Mouse (Mus musculus) MEL (cell line): ENCODE measurements around the gene Fndc7. TPM values are rescaled to one million over a fixed set of nuclear protein-coding genes. Genes with fewer than 3 reads are reported as not detected.
A peak's percentile ranks its signal among the peaks of the same experiment; 100 is the strongest.

Experiments
- DNase-seq: peaks from one replicate; pipeline ENCODE4 v3.0.0; 2011; ENCODE audit warnings: low read depth, low spot score
- H3K27ac ChIP-seq: 2 replicates; pipeline ENCODE4 v1.5.1; 2012; ENCODE audit warnings: low read depth, mild to moderate bottlenecking, control low read depth, low read length, moderate library complexity; ENCODE audit not compliant: control insufficient read depth
- H3K27me3 ChIP-seq, 2 experiments: fragments of 150-350 bp in 1 of 2; sonication (generic) in 1 of 2; 2 replicates each; pipeline ENCODE4 v1.6.1; 2012; ENCODE audit warnings: low read length in 2 of 2, mild to moderate bottlenecking in 2 of 2, improper control_type of control experiment in 1 of 2, moderate library complexity in 1 of 2; ENCODE audit not compliant: insufficient read depth in 2 of 2, control insufficient read depth in 1 of 2
- H3K36me3 ChIP-seq, 2 experiments: 2 replicates each; pipeline ENCODE4 v1.6.1; 2012 to 2014; ENCODE audit warnings: low read length in 2 of 2, improper control_type of control experiment in 1 of 2, inconsistent platforms in 1 of 2, mild to moderate bottlenecking in 1 of 2; ENCODE audit not compliant: insufficient read depth in 2 of 2, control insufficient read depth in 1 of 2
- H3K4me1 ChIP-seq, 2 experiments: fragments of 150-350 bp in 1 of 2; sonication (generic) in 1 of 2; 2 replicates each; pipeline ENCODE4 v1.6.1; 2012; ENCODE audit warnings: low read length in 2 of 2, improper control_type of control experiment in 1 of 2, mild to moderate bottlenecking in 1 of 2; ENCODE audit not compliant: insufficient read depth in 2 of 2, control insufficient read depth in 1 of 2
- H3K4me3 ChIP-seq, 2 experiments: fragments of 150-350 bp in 1 of 2; sonication (generic) in 1 of 2; 2 replicates each; pipeline ENCODE4 v1.5.1; 2012; ENCODE audit warnings: low read depth in 2 of 2, low read length in 2 of 2, mild to moderate bottlenecking in 2 of 2, moderate library complexity in 2 of 2, control low read depth in 1 of 2, improper control_type of control experiment in 1 of 2; ENCODE audit not compliant: control insufficient read depth in 1 of 2, insufficient read depth in 1 of 2
- H3K79me2 ChIP-seq: 2 replicates; pipeline ENCODE4 v1.6.1; 2012; ENCODE audit warnings: mild to moderate bottlenecking, low read length, moderate library complexity; ENCODE audit not compliant: control insufficient read depth, poor library complexity, insufficient read depth
- H3K9ac ChIP-seq: 2 replicates; pipeline ENCODE4 v1.6.1; 2012; ENCODE audit warnings: low read depth, mild to moderate bottlenecking, control low read depth, low read length, moderate library complexity; ENCODE audit not compliant: control insufficient read depth, poor library complexity, severe bottlenecking
- H3K9me3 ChIP-seq: fragments of 150-350 bp; sonication (generic); replicated peaks from 2 replicates; pipeline ENCODE4 v1.6.1; 2012; ENCODE audit warnings: mild to moderate bottlenecking, low read length, improper control_type of control experiment, moderate library complexity; ENCODE audit not compliant: insufficient read depth
- BHLHE40 ChIP-seq: IDR thresholded peaks from 2 replicates; pipeline ENCODE4 v1.6.1; 2012; ENCODE audit warnings: low read depth, mild to moderate bottlenecking, inconsistent platforms, low read length, improper control_type of control experiment, borderline replicate concordance
- CHD1 ChIP-seq: IDR thresholded peaks from 2 replicates; pipeline ENCODE4 v1.6.1; 2012; ENCODE audit warnings: low read depth, mild to moderate bottlenecking, inconsistent platforms, low read length, improper control_type of control experiment
- CHD2 ChIP-seq: IDR thresholded peaks from 2 replicates; pipeline ENCODE4 v1.6.1; 2011; ENCODE audit warnings: low read length, improper control_type of control experiment
- CTCF ChIP-seq, 3 experiments: IDR thresholded peaks in 2 of 3; conservative IDR thresholded peaks in 1 of 3; 2 replicates each; pipeline ENCODE4 v1.5.1; 2011 to 2012; ENCODE audit warnings: low read length in 3 of 3, low read depth in 2 of 3, mild to moderate bottlenecking in 2 of 3, improper control_type of control experiment in 1 of 3, inconsistent platforms in 1 of 3, mixed read lengths in 1 of 3, moderate library complexity in 1 of 3; ENCODE audit not compliant: control insufficient read depth in 1 of 3, insufficient read depth in 1 of 3, poor library complexity in 1 of 3, severe bottlenecking in 1 of 3
- E2F4 ChIP-seq: IDR thresholded peaks from 2 replicates; pipeline ENCODE4 v1.6.1; 2011; ENCODE audit warnings: low read depth, low read length, improper control_type of control experiment, borderline replicate concordance
- ELF1 ChIP-seq: IDR thresholded peaks from 2 replicates; pipeline ENCODE4 v1.6.1; 2014; ENCODE audit warnings: low read depth, mild to moderate bottlenecking, inconsistent platforms, low read length, improper control_type of control experiment, moderate library complexity
- JUND ChIP-seq: IDR thresholded peaks from 2 replicates; pipeline ENCODE4 v1.6.1; 2011; ENCODE audit warnings: low read depth, mild to moderate bottlenecking, improper control_type of control experiment, low read length
- KAT2A ChIP-seq: conservative IDR thresholded peaks from 2 replicates; pipeline ENCODE4 v1.6.1; 2012; ENCODE audit warnings: low read depth, low read length, improper control_type of control experiment, inconsistent platforms
- MAX ChIP-seq: IDR thresholded peaks from 2 replicates; pipeline ENCODE4 v1.6.1; 2011; ENCODE audit warnings: low read length, improper control_type of control experiment
- MXI1 ChIP-seq: IDR thresholded peaks from 2 replicates; pipeline ENCODE4 v1.6.1; 2011; ENCODE audit warnings: mild to moderate bottlenecking, low read depth, low read length, improper control_type of control experiment
- MYB ChIP-seq: IDR thresholded peaks from 2 replicates; pipeline ENCODE4 v1.6.1; 2011; ENCODE audit warnings: mild to moderate bottlenecking, low read depth, low read length, improper control_type of control experiment
- MYC ChIP-seq: IDR thresholded peaks from 2 replicates; pipeline ENCODE4 v1.6.1; 2011; ENCODE audit warnings: low read depth, mild to moderate bottlenecking, low read length, improper control_type of control experiment, moderate library complexity
- NRF1 ChIP-seq: IDR thresholded peaks from 2 replicates; pipeline ENCODE4 v1.6.1; 2014; ENCODE audit warnings: low read depth, mild to moderate bottlenecking, inconsistent platforms, low read length, improper control_type of control experiment, moderate library complexity; ENCODE audit not compliant: poor library complexity, insufficient read depth, severe bottlenecking
- POLR2A ChIP-seq, 2 experiments: IDR thresholded peaks; 2 replicates each; pipeline ENCODE4 v1.6.1; 2011 to 2012; ENCODE audit warnings: low read length in 2 of 2, mild to moderate bottlenecking in 2 of 2, control low read depth in 1 of 2, improper control_type of control experiment in 1 of 2, low read depth in 1 of 2, moderate library complexity in 1 of 2; ENCODE audit not compliant: control insufficient read depth in 1 of 2, insufficient read depth in 1 of 2, poor library complexity in 1 of 2
- POLR2AphosphoS2 ChIP-seq: IDR thresholded peaks from 2 replicates; pipeline ENCODE4 v1.6.1; 2011; ENCODE audit warnings: low read length, improper control_type of control experiment
- POLR2AphosphoS5 ChIP-seq: IDR thresholded peaks from 2 replicates; pipeline ENCODE4 v1.6.1; 2012; ENCODE audit warnings: low read depth, borderline replicate concordance, mild to moderate bottlenecking, inconsistent platforms, low read length, moderate library complexity, mixed read lengths
- RAD21 ChIP-seq: IDR thresholded peaks from 2 replicates; pipeline ENCODE4 v1.6.1; 2011; ENCODE audit warnings: mild to moderate bottlenecking, low read depth, low read length, improper control_type of control experiment
- RCOR1 ChIP-seq: IDR thresholded peaks from 2 replicates; pipeline ENCODE4 v1.6.1; 2012; ENCODE audit warnings: low read depth, mild to moderate bottlenecking, inconsistent platforms, low read length, improper control_type of control experiment
- SIN3A ChIP-seq: IDR thresholded peaks from 2 replicates; pipeline ENCODE4 v1.6.1; 2012; ENCODE audit warnings: low read length, improper control_type of control experiment, inconsistent platforms
- TBP ChIP-seq: IDR thresholded peaks from 2 replicates; pipeline ENCODE4 v1.8.0; 2011; ENCODE audit warnings: low read depth, low read length, improper control_type of control experiment
- UBTF ChIP-seq: IDR thresholded peaks from 2 replicates; pipeline ENCODE4 v1.6.1; 2012; ENCODE audit warnings: low read depth, mild to moderate bottlenecking, inconsistent platforms, low read length, improper control_type of control experiment, moderate library complexity, borderline replicate concordance; ENCODE audit not compliant: insufficient read depth
- USF2 ChIP-seq, 2 experiments: IDR thresholded peaks; 2 replicates each; pipeline ENCODE4 v1.6.1; 2011 to 2012; ENCODE audit warnings: improper control_type of control experiment in 2 of 2, low read length in 2 of 2, borderline replicate concordance in 1 of 2, inconsistent platforms in 1 of 2, low read depth in 1 of 2, mild to moderate bottlenecking in 1 of 2; ENCODE audit not compliant: insufficient read depth in 1 of 2
- ZC3H11A ChIP-seq: IDR thresholded peaks from 2 replicates; pipeline ENCODE4 v1.6.1; 2012; ENCODE audit warnings: low read depth, mild to moderate bottlenecking, inconsistent platforms, low read length, improper control_type of control experiment
- ZNF384 ChIP-seq: IDR thresholded peaks from 2 replicates; pipeline ENCODE4 v1.6.1; 2012; ENCODE audit warnings: low read depth, mild to moderate bottlenecking, inconsistent platforms, low read length, improper control_type of control experiment
- polyA plus RNA-seq, 2 experiments: library from polyadenylated mRNA; stranded (reverse) in 1 of 2; unstranded in 1 of 2; fragments of >175 nt in 1 of 2; fragments of >200 nt in 1 of 2; gene quantifications; 2 replicates each; pipeline versions ENCODE4 v1.2.1 to v1.2.4; 2012; ENCODE audit warnings: low replicate concordance in 2 of 2, low read depth in 1 of 2; ENCODE audit not compliant: insufficient read length in 2 of 2, insufficient read depth in 1 of 2, missing spikeins in 1 of 2
- total RNA-seq: library from RNA; depleted of rRNA; stranded (reverse); fragments of 300-350 nt; gene quantifications from 2 replicates; pipeline ENCODE4 v1.2.3, GENCODE M21; 2012

The Fndc7 gene
- total and polyA plus RNA-seq, 3 experiments = 0.13 TPM; not detected in 2

DNA sequence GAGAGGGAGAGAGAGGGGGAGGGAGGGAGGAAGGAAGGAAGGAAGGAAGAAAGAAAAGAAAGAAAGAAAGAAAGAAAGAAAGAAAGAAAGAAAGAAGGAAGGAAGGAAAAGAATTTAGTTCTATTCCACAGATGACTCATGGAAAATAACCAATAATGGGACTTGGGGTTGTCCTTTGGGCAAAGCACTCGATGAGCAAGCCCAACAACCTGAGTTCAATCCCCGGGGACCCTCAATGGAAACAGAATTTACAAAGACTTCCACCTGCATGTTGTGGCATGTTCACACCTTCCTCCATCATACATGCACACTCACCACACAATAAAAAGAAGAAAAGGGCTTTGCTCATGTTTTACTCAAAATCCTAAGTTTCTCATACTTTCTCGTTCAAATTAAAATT lies 22.4 kb downstream of the Fndc7 start:
- Histone ChIP-seq H3K27me3 (peaks cover 2 to 3% of the 10 kb centered on the region in 2 experiments; a peak in 2 of 4 replicates), H3K79me2 (no peaks in the 10 kb centered on the region)
- no peak for TF ChIP-seq CHD2
- no peak for TF ChIP-seq TBP
- no peak for TF ChIP-seq MAX
- no peak for TF ChIP-seq USF2 (IDR thresholded peaks at IDR 0.05; ENCODE audit: borderline replicate concordance in 1 of 2, insufficient read depth in 1 of 2, low read depth in 1 of 2, low read length in 2 of 2)
- no peak for TF ChIP-seq POLR2AphosphoS5
- no peak for TF ChIP-seq MYC
- TF ChIP-seq UBTF = no peak
- TF ChIP-seq MYB = no peak
- TF ChIP-seq POLR2AphosphoS2 = no peak
- TF ChIP-seq E2F4 = no peak
- TF ChIP-seq NRF1 = no peak
- TF ChIP-seq, all 39 proteins: peak for 0
- Histone ChIP-seq H3K9ac (no peak overlapping the region), H3K9me3 (no peaks in the 10 kb centered on the region; the same call in 1 of the 2 replicates), H3K36me3 (no peaks in the 10 kb centered on the region), H3K4me3 (no peak overlapping the region), H3K27ac (no peak overlapping the region), H3K4me1 (no peaks in the 10 kb centered on the region)
- no peak for DNase-seq

DNA sequence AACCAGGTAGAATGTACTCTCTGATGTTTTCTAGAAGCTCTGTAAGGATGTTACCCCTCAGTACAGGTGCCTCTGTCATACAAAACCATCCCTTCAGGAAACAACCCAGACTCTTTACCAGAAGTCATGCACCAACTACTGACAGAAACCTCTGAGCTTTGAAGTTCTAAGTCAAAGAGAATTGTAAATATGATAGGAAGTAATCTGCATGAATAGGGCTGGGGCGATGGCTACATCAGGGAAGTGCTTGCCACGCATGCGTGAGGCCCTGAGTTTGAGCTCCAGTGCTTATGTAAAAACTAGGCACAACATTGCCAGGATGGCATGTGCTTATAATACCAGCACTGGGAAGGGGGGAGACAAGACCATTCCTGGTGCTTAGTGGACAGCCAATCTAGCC lies 24.1 kb downstream of the Fndc7 start:
- H3K4me1 ChIP-seq = no peaks in the 10 kb centered on the region
- peaks cover 0 to 2% of the 10 kb centered on the region in 2 experiments; a peak in 1 of 4 replicates for H3K36me3 ChIP-seq
- H3K9ac ChIP-seq = no peak overlapping the region
- no peaks in the 10 kb centered on the region; the same call in 1 of the 2 replicates for H3K9me3 ChIP-seq
- no peak for TF ChIP-seq ELF1
- TF ChIP-seq BHLHE40 = no peak
- H3K27ac ChIP-seq = no peak overlapping the region
- H3K79me2 ChIP-seq = no peaks in the 10 kb centered on the region
- DNase-seq = no peak
- peaks cover 2 to 3% of the 10 kb centered on the region in 2 experiments; a peak in 1 of 4 replicates for H3K27me3 ChIP-seq
- H3K4me3 ChIP-seq = no peak overlapping the region

DNA sequence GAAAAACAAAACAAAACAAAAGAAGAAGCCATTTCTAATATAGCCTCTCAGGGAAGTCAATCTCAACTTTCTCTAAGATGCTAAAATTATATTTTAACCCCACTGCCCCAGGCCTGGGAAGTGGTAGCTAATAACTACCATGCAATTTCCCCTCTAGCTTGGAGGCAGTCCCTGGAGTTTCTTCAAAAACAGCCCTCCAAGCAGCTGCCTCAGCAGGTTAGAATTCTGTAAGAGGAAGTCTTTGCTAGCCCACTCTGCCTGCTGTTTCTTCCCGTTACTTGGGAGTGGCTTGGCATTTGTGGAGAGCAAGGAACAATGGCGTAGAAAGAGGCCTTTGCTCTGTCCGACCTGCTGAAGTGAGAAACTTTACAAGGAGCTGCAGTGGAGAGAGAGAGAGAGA lies 24.7 kb downstream of the Fndc7 start:
- no peak overlapping the region for H3K4me3 ChIP-seq
- no peak overlapping the region for H3K9ac ChIP-seq
- no peaks in the 10 kb centered on the region for H3K79me2 ChIP-seq
- peaks cover 0 to 5% of the 10 kb centered on the region in 2 experiments; a peak in 2 of 4 replicates for H3K36me3 ChIP-seq
- H3K9me3 ChIP-seq = no peaks in the 10 kb centered on the region; the same call in 1 of the 2 replicates
- peak; percentile 24 for DNase-seq
- no peak overlapping the region for H3K27ac ChIP-seq
- H3K4me1 ChIP-seq = no peaks in the 10 kb centered on the region
- TF ChIP-seq UBTF = no peak
- no peak for TF ChIP-seq JUND
- no peak for TF ChIP-seq MXI1
- TF ChIP-seq POLR2A (IDR thresholded peaks at IDR 0.05; ENCODE audit: control insufficient read depth in 1 of 2, insufficient read depth in 1 of 2, low read depth in 1 of 2, low read length in 2 of 2, poor library complexity in 1 of 2) = no peak
- no peak for TF ChIP-seq RAD21
- TF ChIP-seq SIN3A = no peak
- no peak for TF ChIP-seq CTCF (IDR thresholded peaks at IDR 0.05 in 2 of 3, conservative IDR thresholded peaks at IDR 0.05 in 1 of 3; ENCODE audit: control insufficient read depth in 1 of 3, insufficient read depth in 1 of 3, low read depth in 2 of 3, low read length in 3 of 3, poor library complexity in 1 of 3, severe bottlenecking in 1 of 3)
- TF ChIP-seq USF2 (IDR thresholded peaks at IDR 0.05; ENCODE audit: borderline replicate concordance in 1 of 2, insufficient read depth in 1 of 2, low read depth in 1 of 2, low read length in 2 of 2) = no peak
- TF ChIP-seq KAT2A = no peak
- TF ChIP-seq ZNF384 = no peak
- no peak for TF ChIP-seq MYC
- no peak for TF ChIP-seq NRF1
- no peak for TF ChIP-seq ZC3H11A
- TF ChIP-seq RCOR1 = no peak
- no peak for TF ChIP-seq CHD1
- peaks cover 2 to 3% of the 10 kb centered on the region in 2 experiments; a peak in 1 of 4 replicates for H3K27me3 ChIP-seq
